Mouse (Mus musculus): ENCODE measurements at regions not wholly inside any gene's neighbourhood (a gene's known extent, or its start where the extent isn't known, plus 50 kb on each side); places are given as distances from the start of the nearest gene placed in this dataset.

DNA sequence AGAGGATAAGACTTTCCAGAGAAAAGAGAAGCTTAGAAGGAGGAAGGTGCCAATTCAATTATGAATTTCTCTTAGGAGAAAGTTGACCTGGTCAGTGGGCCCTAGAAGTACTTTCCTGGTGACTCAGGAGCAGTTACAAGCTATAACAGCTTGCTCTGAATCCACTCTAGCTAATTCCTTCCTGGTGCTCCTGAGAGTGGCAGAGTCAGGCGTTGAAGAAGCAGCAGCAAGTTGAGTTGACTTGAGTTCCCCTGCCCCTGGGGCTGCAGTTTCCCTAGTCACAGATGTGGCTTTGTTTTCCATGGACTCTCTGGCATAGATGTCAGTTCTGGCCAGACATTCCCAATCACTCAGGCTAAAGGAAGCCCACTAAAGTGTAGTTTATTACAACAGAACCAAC lies 85.9 kb downstream of the Osr1 start:
- TF ChIP-seq POLR2A (IDR thresholded peaks at IDR 0.05; ENCODE audit: insufficient read depth, low read depth, low read length) = no peak
- no peak for TF ChIP-seq CTCF (IDR thresholded peaks at IDR 0.05; ENCODE audit: insufficient read depth, low read depth, low read length)

Measured in olfactory bulb, adult 2 months (tissue).